Mouse (Mus musculus): Measurements from ENCODE around the gene Ube3b. TPM values are rescaled to one million over a fixed set of nuclear protein-coding genes. Genes with fewer than 3 reads are reported as not detected.

Ube3b gene
- polyA plus RNA-seq, 1 experiment from 2014 or later, result 19.4 TPM

DNA sequence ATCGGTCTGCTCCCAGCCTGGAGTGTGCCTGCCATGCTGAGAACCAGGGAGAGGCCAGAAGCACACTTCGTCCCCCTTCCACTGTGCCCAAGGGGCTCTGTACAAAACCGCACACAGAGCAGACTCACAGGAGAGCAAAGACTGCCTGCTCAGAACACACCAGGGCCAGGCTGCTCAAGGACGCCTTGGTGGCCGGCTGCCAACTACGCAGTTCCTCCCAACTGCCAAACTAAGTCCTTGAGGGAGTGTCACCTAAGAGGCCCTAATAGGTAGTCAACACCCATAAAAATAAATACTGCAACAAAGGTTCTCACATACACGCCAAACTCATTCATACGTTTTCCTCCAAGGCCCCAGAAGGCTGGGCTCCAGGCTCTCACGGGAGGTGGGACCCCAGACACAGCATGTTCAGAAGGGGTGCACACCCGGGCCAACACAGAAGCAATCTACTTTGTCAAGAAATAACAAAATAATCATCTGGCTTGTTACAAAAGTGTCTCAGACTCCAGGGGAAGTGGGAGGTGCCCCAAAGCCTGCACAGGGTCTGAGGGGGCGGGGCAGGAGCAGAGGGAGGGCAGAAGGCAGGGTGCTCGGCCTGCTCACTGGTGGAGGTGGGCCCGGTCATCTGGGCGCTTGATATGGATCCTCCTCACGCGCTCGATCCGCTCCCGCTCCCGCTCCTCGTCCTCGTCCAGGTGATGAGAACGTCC lies 15.2 kb upstream of the Ube3b start:
- Histone ChIP-seq H3K27me3 (ENCODE audit: control insufficient read depth, insufficient read depth, low read length) (no peaks in the 10 kb centered on the region), H3K27ac (replicated peaks) (peak overlapping the region; percentile 92), H3K36me3 (ENCODE audit: control insufficient read depth, insufficient read depth, low read length) (peaks cover 33% of the 10 kb centered on the region), H3K9me3 (ENCODE audit: control insufficient read depth, low read length) (no peaks in the 10 kb centered on the region), H3K4me3 (ENCODE audit: low read depth, low read length) (no peak overlapping the region), H3K4me2 (replicated peaks; ENCODE audit: low read depth) (0 out of 2 replicates have a peak overlapping the region, but pooled peaks have one; percentile 8), H3K9ac (ENCODE audit: low read length) (peak overlapping the region; percentile 45; the same call in 1 of the 2 replicates), H3K4me1 (replicated peaks; ENCODE audit: control insufficient read depth, insufficient read depth) (peaks cover 11% of the 10 kb centered on the region)
- TF ChIP-seq CTCF (IDR thresholded peaks at IDR 0.05; ENCODE audit: low read depth), result no peak
- DNase-seq (ENCODE audit: low spot score) (peak; percentile 92), ATAC-seq (ENCODE audit: low FRiP score, low TSS enrichment) (peak; percentile 91)
- WGBS, result 45% methylated on average over 23 of the region's 23 CpGs

GRCm38 (mm10) chr5:114368121-114368520 lies 12.3 kb upstream of the Ube3b start:
- Histone ChIP-seq H3K9me3 (ENCODE audit: control insufficient read depth, low read length) (no peaks in the 10 kb centered on the region), H3K36me3 (ENCODE audit: control insufficient read depth, insufficient read depth, low read length) (peaks cover 27% of the 10 kb centered on the region), H3K27me3 (ENCODE audit: control insufficient read depth, insufficient read depth, low read length) (no peaks in the 10 kb centered on the region), H3K27ac (replicated peaks) (no peak overlapping the region; the same call in 1 of the 2 replicates), H3K4me2 (replicated peaks; ENCODE audit: low read depth) (no peak overlapping the region), H3K9ac (ENCODE audit: low read length) (no peak overlapping the region), H3K4me3 (ENCODE audit: low read depth, low read length) (no peak overlapping the region), H3K4me1 (replicated peaks; ENCODE audit: control insufficient read depth, insufficient read depth) (peaks cover 35% of the 10 kb centered on the region)
- TF ChIP-seq CTCF (IDR thresholded peaks at IDR 0.05; ENCODE audit: low read depth), result no peak
- no peak for TF ChIP-seq EP300 (optimal IDR thresholded peaks at IDR 0.05)
- WGBS, result 82% methylated on average over 14 of the region's 14 CpGs
- ATAC-seq (ENCODE audit: low FRiP score, low TSS enrichment) (no peak), DNase-seq (ENCODE audit: low spot score) (no peak)

GRCm38 (mm10) chr5:114368803-114369496 lies 11.5 kb upstream of the Ube3b start:
- no peak overlapping the region for H3K4me3 ChIP-seq (ENCODE audit: low read depth, low read length)
- 67% methylated on average over 16 of the region's 16 CpGs for WGBS
- TF ChIP-seq EP300 (optimal IDR thresholded peaks at IDR 0.05) (no peak), CTCF (IDR thresholded peaks at IDR 0.05; ENCODE audit: low read depth) (no peak)
- peaks cover 26% of the 10 kb centered on the region for H3K36me3 ChIP-seq (ENCODE audit: control insufficient read depth, insufficient read depth, low read length)
- no peaks in the 10 kb centered on the region for H3K27me3 ChIP-seq (ENCODE audit: control insufficient read depth, insufficient read depth, low read length)
- H3K27ac ChIP-seq (replicated peaks), result peak overlapping the region; percentile 95
- no peak overlapping the region for H3K4me2 ChIP-seq (replicated peaks; ENCODE audit: low read depth)
- H3K9me3 ChIP-seq (ENCODE audit: control insufficient read depth, low read length), result no peaks in the 10 kb centered on the region
- peak; percentile 48 for DNase-seq (ENCODE audit: low spot score)
- H3K4me1 ChIP-seq (replicated peaks; ENCODE audit: control insufficient read depth, insufficient read depth), result peaks cover 39% of the 10 kb centered on the region
- no peak for ATAC-seq (ENCODE audit: low FRiP score, low TSS enrichment)
- H3K9ac ChIP-seq (ENCODE audit: low read length), result peak overlapping the region; percentile 41; the same call in 1 of the 2 replicates

GRCm38 (mm10) chr5:114369921-114370320 lies 10.5 kb upstream of the Ube3b start:
- Histone ChIP-seq H3K9me3 (ENCODE audit: control insufficient read depth, low read length) (no peaks in the 10 kb centered on the region), H3K4me3 (ENCODE audit: low read depth, low read length) (no peak overlapping the region), H3K9ac (ENCODE audit: low read length) (peak overlapping the region; percentile 41), H3K4me1 (replicated peaks; ENCODE audit: control insufficient read depth, insufficient read depth) (peaks cover 39% of the 10 kb centered on the region), H3K36me3 (ENCODE audit: control insufficient read depth, insufficient read depth, low read length) (peaks cover 33% of the 10 kb centered on the region), H3K4me2 (replicated peaks; ENCODE audit: low read depth) (0 out of 2 replicates have a peak overlapping the region, but pooled peaks have one; percentile 23), H3K27me3 (ENCODE audit: control insufficient read depth, insufficient read depth, low read length) (no peaks in the 10 kb centered on the region), H3K27ac (replicated peaks) (peak overlapping the region; percentile 95)
- ATAC-seq (ENCODE audit: low FRiP score, low TSS enrichment) (no peak), DNase-seq (ENCODE audit: low spot score) (no peak)
- TF ChIP-seq CTCF (IDR thresholded peaks at IDR 0.05; ENCODE audit: low read depth) (no peak), EP300 (optimal IDR thresholded peaks at IDR 0.05) (no peak)
- 49% methylated on average over 9 of the region's 9 CpGs for WGBS

DNA sequence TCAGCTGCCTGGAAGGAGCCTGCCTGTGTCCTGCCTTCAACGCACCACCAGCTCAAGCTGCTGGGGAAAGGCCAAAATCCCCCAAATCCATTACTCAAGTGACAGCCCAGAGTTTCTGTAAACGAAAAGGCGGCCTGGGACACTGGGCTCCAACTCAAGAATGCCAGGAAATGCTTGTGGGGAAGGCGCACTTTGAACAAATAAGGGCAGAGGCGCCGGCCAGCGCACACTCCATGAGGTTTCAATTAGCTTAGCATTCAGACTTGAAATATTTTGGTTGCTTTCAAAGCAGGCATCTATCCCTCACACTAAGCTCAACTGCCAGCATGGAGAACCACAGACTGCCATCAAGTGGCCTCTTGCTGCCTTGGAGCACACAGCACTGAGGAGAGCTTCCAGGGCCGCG lies 10.0 kb upstream of the Ube3b start:
- H3K4me1 ChIP-seq (replicated peaks; ENCODE audit: control insufficient read depth, insufficient read depth), result peaks cover 39% of the 10 kb centered on the region

More for the DNA sequence above, 10.0 kb upstream of the Ube3b start:
- Histone ChIP-seq H3K36me3 (ENCODE audit: control insufficient read depth, insufficient read depth, low read length) (peaks cover 36% of the 10 kb centered on the region), H3K4me3 (ENCODE audit: low read depth, low read length) (no peak overlapping the region), H3K27me3 (ENCODE audit: control insufficient read depth, insufficient read depth, low read length) (no peaks in the 10 kb centered on the region), H3K27ac (replicated peaks) (peak overlapping the region; percentile 95), H3K9me3 (ENCODE audit: control insufficient read depth, low read length) (no peaks in the 10 kb centered on the region), H3K4me2 (replicated peaks; ENCODE audit: low read depth) (peak overlapping the region; percentile 32), H3K9ac (ENCODE audit: low read length) (peak overlapping the region; percentile 36; the same call in 1 of the 2 replicates)
- WGBS, result 23% methylated on average over 9 of the region's 9 CpGs
- ATAC-seq (ENCODE audit: low FRiP score, low TSS enrichment) (peak; percentile 47; the same call in 1 of the 2 replicates), DNase-seq (ENCODE audit: low spot score) (peak; percentile 63)
- peak; percentile 71 for TF ChIP-seq EP300 (optimal IDR thresholded peaks at IDR 0.05)
- TF ChIP-seq CTCF (IDR thresholded peaks at IDR 0.05; ENCODE audit: low read depth), result peak; percentile 64

Data from stomach, postnatal 0 days (tissue).